Mouse (Mus musculus) heart, postnatal 10 days (tissue): Measurements from ENCODE around the gene Ybx1. TPM values are rescaled to one million over a fixed set of nuclear protein-coding genes. Genes with fewer than 3 reads are reported as not detected.

ENCODE experiments used
- DNase-seq, 2 experiments: peaks; one replicate each; pipeline ENCODE4 v3.0.0; 2021
- intact Hi-C: fragments of 180-260 bp; cut with DNase I; formaldehyde crosslinking; loops from one replicate; pipeline ENCODE4 v1.15.1; 2025
- total RNA-seq, 2 experiments: library from RNA; stranded (reverse); gene quantifications; 2 replicates each; pipeline ENCODE4 v1.2.3; 2021

Gene Ybx1
- total RNA-seq, 2 experiments from 2014 or later: 750 to 806 TPM

GRCm38 (mm10) chr4:119275226-119275625, 19.2 kb downstream of the Ybx1 start:
- intact Hi-C loops: loop anchor here (1.0 to 2.0 kb wide), 2 partner anchors 18 to 28 kb away; no protein-coding TSS in a partner anchor
- peak; percentile 40 to 47 for DNase-seq

- peak; percentile 68 to 75 for DNase-seq
- intact Hi-C loops: loop anchor here (1.0 to 2.0 kb wide), 2 partner anchors 18 to 27 kb away; no protein-coding TSS in a partner anchor
Observed at GRCm38 (mm10) chr4:119274627-119275026, 19.8 kb downstream of the Ybx1 start.

GRCm38 (mm10) chr4:119266606-119267005, 27.8 kb downstream of the Ybx1 start:
- intact Hi-C loops: no loop called here
- DNase-seq: no peak

- intact Hi-C loops: no loop called here
- no peak for DNase-seq
Observed at GRCm38 (mm10) chr4:119263459-119263858, 30.9 kb downstream of the Ybx1 start.

- intact Hi-C loops: no loop called here
- DNase-seq: no peak
Observed at GRCm38 (mm10) chr4:119262483-119262882, 31.9 kb downstream of the Ybx1 start.

GRCm38 (mm10) chr4:119261087-119261713, 33.2 kb downstream of the Ybx1 start:
- DNase-seq: no peak
- intact Hi-C loops: no loop called here

- intact Hi-C loops: no loop called here
Observed at GRCm38 (mm10) chr4:119259344-119260254, 34.8 kb downstream of the Ybx1 start.

GRCm38 (mm10) chr4:119257083-119257482, 37.3 kb downstream of the Ybx1 start:
- DNase-seq: no peak
- intact Hi-C loops: no loop called here

More at GRCm38 (mm10) chr4:119259344-119260254, 34.8 kb downstream of the Ybx1 start:
- DNase-seq: no peak

GRCm38 (mm10) chr4:119255351-119255750, 39.1 kb downstream of the Ybx1 start, which contains the start of gene Cldn19:
TSS of gene Cldn19 (plus strand) at chr4:119255414.
- intact Hi-C loops: no loop called here
- DNase-seq: no peak

GRCm38 (mm10) chr4:119254012-119254618, 40.3 kb downstream of the Ybx1 start:
- no peak for DNase-seq
- intact Hi-C loops: no loop called here

GRCm38 (mm10) chr4:119252025-119252808, 42.2 kb downstream of the Ybx1 start:
- no peak for DNase-seq
- intact Hi-C loops: no loop called here

- no peak for DNase-seq
- intact Hi-C loops: loop anchor here (5.0 to 10.0 kb wide), 5 partner anchors 74 to 566 kb away; partner anchors contain the start of genes Foxj3, Frg2f1 and Ppih
Observed at GRCm38 (mm10) chr4:119248407-119248965, 45.9 kb downstream of the Ybx1 start.

GRCm38 (mm10) chr4:119247462-119248235, 46.8 kb downstream of the Ybx1 start:
- intact Hi-C loops: loop anchor here (1.0 to 10.0 kb wide), 8 partner anchors 28 to 567 kb away; partner anchors contain the start of genes Foxj3, Frg2f1 and Ppih
- peak; percentile 83 to 88 for DNase-seq

- intact Hi-C loops: loop anchor here (1.0 to 10.0 kb wide), 8 partner anchors 29 to 568 kb away; partner anchors contain the start of genes Foxj3, Frg2f1 and Ppih
- no peak for DNase-seq
Observed at GRCm38 (mm10) chr4:119246688-119247225, 47.6 kb downstream of the Ybx1 start.

GRCm38 (mm10) chr4:119245961-119246360, 48.4 kb downstream of the Ybx1 start:
- no peak for DNase-seq
- intact Hi-C loops: loop anchor here (5.0 to 10.0 kb wide), 5 partner anchors 76 to 569 kb away; partner anchors contain the start of genes Foxj3, Frg2f1 and Ppih

- intact Hi-C loops: loop anchor here (5.0 to 10.0 kb wide), 5 partner anchors 77 to 569 kb away; partner anchors contain the start of genes Foxj3, Frg2f1 and Ppih
- DNase-seq: peak; percentile 53 to 57
Observed at GRCm38 (mm10) chr4:119245556-119245955, 48.8 kb downstream of the Ybx1 start.

- DNase-seq: no peak
- intact Hi-C loops: loop anchor here (5.0 to 10.0 kb wide), 5 partner anchors 78 to 570 kb away; partner anchors contain the start of genes Foxj3, Frg2f1 and Ppih
Observed at GRCm38 (mm10) chr4:119244468-119245240, 49.8 kb downstream of the Ybx1 start.
